Mouse (Mus musculus) neural tube, embryonic 15.5 days (tissue): ENCODE results near the gene Ric1. TPM values are rescaled to one million over a fixed set of nuclear protein-coding genes. Genes with fewer than 3 reads are reported as not detected.
"Not testable (repeated sequence)": the region's sequence is repeated elsewhere in the genome, so short reads cannot be mapped to it uniquely, and the experiment has no call there.

Source experiments
- ATAC-seq: fragments of 200-750 bp; cut with Nextera tagmentation; 2 replicates; pipeline ENCODE4 v1.8.0; 2017; ENCODE audit warnings: mild to moderate bottlenecking, moderate TSS enrichment, moderate library complexity; ENCODE audit not compliant: low FRiP score
- H3K27ac ChIP-seq: fragments of 300-500 bp; sonication (generic); replicated peaks from 2 replicates; pipeline ENCODE4 v1.5.1; 2015; ENCODE audit warnings: mild to moderate bottlenecking, inconsistent platforms
- H3K27me3 ChIP-seq: fragments of 300-500 bp; sonication (generic); replicated peaks from 2 replicates; pipeline ENCODE4 v1.6.1; 2015; ENCODE audit warnings: inconsistent platforms
- H3K36me3 ChIP-seq: fragments of 300-500 bp; sonication (generic); 2 replicates; pipeline ENCODE4 v1.6.1; 2015; ENCODE audit warnings: inconsistent platforms
- H3K4me1 ChIP-seq: fragments of 300-500 bp; sonication (generic); 2 replicates; pipeline ENCODE4 v1.6.1; 2015; ENCODE audit warnings: inconsistent platforms
- H3K4me2 ChIP-seq: fragments of 300-500 bp; sonication (generic); 2 replicates; pipeline ENCODE4 v1.6.1; 2015; ENCODE audit warnings: inconsistent platforms, mild to moderate bottlenecking, moderate library complexity
- H3K4me3 ChIP-seq: fragments of 300-500 bp; sonication (generic); replicated peaks from 2 replicates; pipeline ENCODE4 v1.5.1; 2015; ENCODE audit warnings: mild to moderate bottlenecking, inconsistent platforms
- H3K9ac ChIP-seq: fragments of 300-500 bp; sonication (generic); replicated peaks from 2 replicates; pipeline ENCODE4 v1.6.1; 2015; ENCODE audit warnings: mild to moderate bottlenecking, inconsistent platforms
- H3K9me3 ChIP-seq: fragments of 300-500 bp; sonication (generic); replicated peaks from 2 replicates; pipeline ENCODE4 v1.6.1; 2016; ENCODE audit warnings: inconsistent platforms
- WGBS: fragments of 180-500 bp; shearing (Covaris S2); methylation state at CpG from one replicate; pipeline ENCODE4 v1.1.7; 2015; ENCODE audit warnings: mixed read lengths; 5-methylcytosine and 5-hydroxymethylcytosine counted together
- polyA plus RNA-seq: library from polyadenylated mRNA; unstranded; fragments of >200 nt; fragmentation: Nextera tagmentation; extraction: Ambion mirVana; gene quantifications from 2 replicates; pipeline ENCODE4 v1.2.1, GENCODE M21; 2015

The Ric1 gene
- polyA plus RNA-seq, 1 experiment from 2014 or later = 14.6 TPM

DNA sequence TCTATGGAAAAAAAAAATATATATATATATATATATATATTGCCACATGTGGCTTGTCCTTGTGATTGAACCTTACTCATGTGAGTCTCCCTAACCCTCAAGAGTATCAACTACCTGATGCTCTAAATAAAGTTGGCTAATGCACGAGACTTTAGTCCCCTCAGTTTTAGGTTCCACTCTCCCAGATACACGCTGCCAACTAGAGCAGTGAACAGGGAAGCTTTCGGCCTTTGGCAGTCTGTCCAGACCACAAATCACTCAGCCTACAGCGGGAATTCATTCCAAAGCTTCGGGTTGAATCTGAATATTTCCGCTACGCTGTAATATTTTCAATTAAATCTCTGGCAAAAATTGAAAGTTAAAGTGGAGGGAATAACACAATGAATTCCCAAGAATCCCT, 3.7 kb upstream of the Ric1 start:
- Histone ChIP-seq H3K36me3 (no peaks in the 10 kb centered on the region), H3K27me3 (no peaks in the 10 kb centered on the region), H3K27ac (no peak overlapping the region), H3K4me2 (no peak overlapping the region), H3K9me3 (no peaks in the 10 kb centered on the region), H3K9ac (no peak overlapping the region), H3K4me3 (no peak overlapping the region), H3K4me1 (peaks cover 13% of the 10 kb centered on the region)
- no peak for ATAC-seq
- WGBS = 73% methylated on average over 7 of the region's 7 CpGs

GRCm38 (mm10) chr19:29518922-29519321, 3.2 kb upstream of the Ric1 start:
- Histone ChIP-seq H3K4me1 (peaks cover 18% of the 10 kb centered on the region), H3K4me3 (no peak overlapping the region), H3K27me3 (no peaks in the 10 kb centered on the region), H3K9ac (no peak overlapping the region), H3K27ac (no peak overlapping the region), H3K36me3 (no peaks in the 10 kb centered on the region), H3K9me3 (no peaks in the 10 kb centered on the region), H3K4me2 (no peak overlapping the region)
- WGBS = 67% methylated on average over 4 of the region's 4 CpGs
- ATAC-seq = no peak

- ATAC-seq = no peak
- no peaks in the 10 kb centered on the region for H3K27me3 ChIP-seq
- H3K9ac ChIP-seq = no peak overlapping the region
- 44% methylated on average over 10 of the region's 10 CpGs for WGBS
- peak overlapping the region; percentile 76; the same call in 1 of the 2 replicates for H3K4me3 ChIP-seq
- no peaks in the 10 kb centered on the region for H3K36me3 ChIP-seq
- H3K9me3 ChIP-seq = no peaks in the 10 kb centered on the region
- H3K4me2 ChIP-seq = peak overlapping the region; percentile 84
- H3K27ac ChIP-seq = no peak overlapping the region
- peaks cover 22% of the 10 kb centered on the region for H3K4me1 ChIP-seq
These were observed 1.0 kb upstream of the Ric1 start for GRCm38 (mm10) chr19:29520996-29521560.

- H3K27ac ChIP-seq = peak overlapping the region; percentile 95
- H3K27me3 ChIP-seq = no peaks in the 10 kb centered on the region
- peaks cover 22% of the 10 kb centered on the region for H3K4me1 ChIP-seq
- peak; percentile 83 for ATAC-seq
- no peaks in the 10 kb centered on the region for H3K36me3 ChIP-seq
- peak overlapping the region; percentile 84 for H3K4me2 ChIP-seq
- no peaks in the 10 kb centered on the region for H3K9me3 ChIP-seq
- peak overlapping the region; percentile 76 for H3K4me3 ChIP-seq
- peak overlapping the region; percentile 76 for H3K9ac ChIP-seq
- under 1% methylated on average over 87 of the region's 92 CpGs for WGBS
These were observed 555 bp downstream of the Ric1 start for GRCm38 (mm10) chr19:29522445-29523229.

- H3K4me1 ChIP-seq = peaks cover 22% of the 10 kb centered on the region
- WGBS = 0% methylated on average over 9 of the region's 9 CpGs
- H3K4me3 ChIP-seq = peak overlapping the region; percentile 76
These were observed 1.1 kb downstream of the Ric1 start for GRCm38 (mm10) chr19:29523230-29523582.

GRCm38 (mm10) chr19:29523701-29524100, 1.6 kb downstream of the Ric1 start:
- Histone ChIP-seq H3K27me3 (no peaks in the 10 kb centered on the region), H3K27ac (no peak overlapping the region), H3K9ac (peak overlapping the region; percentile 76; the same call in 1 of the 2 replicates), H3K36me3 (no peaks in the 10 kb centered on the region), H3K4me2 (peak overlapping the region; percentile 84), H3K9me3 (peaks cover 1% of the 10 kb centered on the region; the same call in 1 of the 2 replicates), H3K4me3 (peak overlapping the region; percentile 76), H3K4me1 (peaks cover 22% of the 10 kb centered on the region)
- 50% methylated on average over 5 of the region's 5 CpGs for WGBS
- no peak for ATAC-seq

More at GRCm38 (mm10) chr19:29523230-29523582, 1.1 kb downstream of the Ric1 start:
- peak overlapping the region; percentile 76 for H3K9ac ChIP-seq
- no peaks in the 10 kb centered on the region for H3K9me3 ChIP-seq
- peak overlapping the region; percentile 84 for H3K4me2 ChIP-seq
- H3K36me3 ChIP-seq = no peaks in the 10 kb centered on the region
- no peak for ATAC-seq
- H3K27ac ChIP-seq = peak overlapping the region; percentile 95
- H3K27me3 ChIP-seq = no peaks in the 10 kb centered on the region

DNA sequence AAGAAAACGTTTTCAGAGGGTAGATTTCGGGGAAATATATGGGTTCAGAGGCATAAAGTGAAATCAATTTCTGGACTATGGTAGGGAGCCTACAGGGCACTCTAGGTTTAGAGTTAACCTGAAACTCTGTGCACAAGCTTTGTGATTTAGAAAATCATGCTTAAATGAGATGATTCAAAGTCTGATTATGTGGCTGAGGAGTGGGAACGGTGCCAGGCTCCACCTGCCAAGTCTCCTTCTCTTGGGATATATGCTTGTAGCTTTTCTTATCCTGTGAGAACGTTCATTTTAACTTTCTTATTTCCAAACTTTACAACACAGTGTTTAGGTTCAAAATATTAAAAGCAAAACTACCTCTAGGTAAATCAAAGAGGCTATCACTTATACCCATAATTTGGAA, 2.5 kb downstream of the Ric1 start:
- no peak for ATAC-seq
- 69% methylated on average over 4 of the region's 4 CpGs for WGBS
- H3K36me3 ChIP-seq = no peaks in the 10 kb centered on the region
- H3K9me3 ChIP-seq = peaks cover 5% of the 10 kb centered on the region; the same call in 1 of the 2 replicates
- no peaks in the 10 kb centered on the region for H3K27me3 ChIP-seq
- H3K4me2 ChIP-seq = 0 out of 2 replicates have a peak overlapping the region, but pooled peaks have one; percentile 5
- no peak overlapping the region for H3K9ac ChIP-seq
- no peak overlapping the region for H3K27ac ChIP-seq
- peaks cover 22% of the 10 kb centered on the region for H3K4me1 ChIP-seq
- H3K4me3 ChIP-seq = no peak overlapping the region

GRCm38 (mm10) chr19:29525588-29525987, 3.5 kb downstream of the Ric1 start:
- not testable (repeated sequence) for H3K9ac ChIP-seq, H3K27ac ChIP-seq, H3K36me3 ChIP-seq, H3K4me2 ChIP-seq, H3K27me3 ChIP-seq, ATAC-seq, H3K4me3 ChIP-seq, H3K9me3 ChIP-seq
- peaks cover 22% of the 10 kb centered on the region for H3K4me1 ChIP-seq
- 91% methylated on average over 4 of the region's 4 CpGs for WGBS

DNA sequence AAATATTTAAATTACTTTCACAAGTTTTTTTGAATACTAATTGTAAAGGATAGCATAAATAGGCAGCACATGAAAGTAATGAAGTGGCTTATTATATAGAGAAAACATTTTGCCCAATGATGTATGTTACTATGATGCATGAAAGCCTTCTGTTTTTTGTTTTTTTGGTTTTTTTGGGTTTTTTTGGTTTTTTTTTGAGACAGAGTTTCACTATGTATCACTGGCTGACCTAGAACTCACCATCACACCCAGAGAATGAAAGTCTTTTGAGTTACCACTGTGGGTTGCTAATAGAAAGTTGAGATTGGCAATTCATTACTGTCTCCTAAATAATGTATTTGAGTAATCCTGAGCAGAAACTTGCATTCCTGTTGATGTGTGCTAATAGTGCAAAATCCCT, 4.8 kb downstream of the Ric1 start:
- no peak overlapping the region for H3K4me3 ChIP-seq
- H3K9ac ChIP-seq = no peak overlapping the region
- H3K27ac ChIP-seq = no peak overlapping the region
- no peaks in the 10 kb centered on the region for H3K27me3 ChIP-seq
- peaks cover 16% of the 10 kb centered on the region for H3K4me1 ChIP-seq
- no peaks in the 10 kb centered on the region for H3K36me3 ChIP-seq
- H3K4me2 ChIP-seq = no peak overlapping the region
- ATAC-seq = no peak
- peaks cover 5% of the 10 kb centered on the region; the same call in 1 of the 2 replicates for H3K9me3 ChIP-seq

DNA sequence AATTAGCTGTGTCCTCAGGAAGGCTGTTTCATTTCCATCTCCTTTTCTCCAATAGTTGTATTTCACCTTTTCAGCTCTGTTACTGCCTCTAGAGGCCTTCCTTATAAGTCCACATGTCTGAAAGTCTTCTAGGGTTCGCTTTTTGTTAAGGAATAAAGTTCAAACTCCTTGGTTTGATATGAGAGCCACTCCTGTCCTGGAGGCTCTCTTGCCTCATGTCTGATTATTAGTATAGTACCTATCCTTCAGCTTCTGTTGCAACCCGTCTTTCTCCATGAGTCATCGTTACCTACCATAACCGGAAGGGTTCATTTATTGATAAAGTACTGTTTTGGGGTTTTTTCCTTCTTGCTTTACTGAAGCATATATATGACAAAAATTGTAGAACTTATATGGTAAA, 5.2 kb downstream of the Ric1 start:
- Histone ChIP-seq H3K4me1 (peaks cover 16% of the 10 kb centered on the region), H3K36me3 (no peaks in the 10 kb centered on the region), H3K27me3 (no peaks in the 10 kb centered on the region), H3K4me3 (no peak overlapping the region), H3K4me2 (no peak overlapping the region), H3K27ac (no peak overlapping the region), H3K9me3 (peaks cover 5% of the 10 kb centered on the region; the same call in 1 of the 2 replicates), H3K9ac (no peak overlapping the region)
- 97% methylated on average over 4 of the region's 4 CpGs for WGBS
- no peak for ATAC-seq

DNA sequence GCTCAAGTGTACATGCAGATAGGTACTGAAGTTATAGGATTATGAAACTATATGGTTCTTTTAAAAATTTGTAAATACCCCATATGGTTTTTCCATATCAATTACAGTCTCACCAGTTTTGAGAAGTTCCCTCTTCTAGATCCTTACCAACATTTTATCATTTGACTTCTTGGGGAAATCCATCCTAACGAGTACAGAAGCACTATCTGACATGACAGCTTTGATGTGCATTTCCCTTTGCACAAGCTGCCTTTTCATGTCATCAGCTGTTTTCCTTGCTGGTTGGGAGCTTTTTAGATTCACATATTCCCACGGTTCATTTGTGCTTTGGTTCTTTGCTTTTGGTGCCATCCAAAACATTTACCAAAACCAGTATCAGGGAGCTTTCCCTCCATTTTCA, 6.5 kb downstream of the Ric1 start:
- peaks cover 8% of the 10 kb centered on the region for H3K4me1 ChIP-seq
- 89% methylated on average over 2 of the region's 2 CpGs for WGBS
- H3K36me3 ChIP-seq = no peaks in the 10 kb centered on the region
- no peak overlapping the region for H3K27ac ChIP-seq
- no peak overlapping the region for H3K9ac ChIP-seq
- H3K27me3 ChIP-seq = no peaks in the 10 kb centered on the region
- no peak overlapping the region for H3K4me2 ChIP-seq
- H3K4me3 ChIP-seq = no peak overlapping the region
- peaks cover 5% of the 10 kb centered on the region; the same call in 1 of the 2 replicates for H3K9me3 ChIP-seq
- no peak for ATAC-seq

- WGBS = 91% methylated on average over 5 of the region's 5 CpGs
- Histone ChIP-seq H3K36me3 (peaks cover 11% of the 10 kb centered on the region; the same call in 1 of the 2 replicates), H3K9ac (no peak overlapping the region), H3K4me3 (no peak overlapping the region), H3K4me1 (no peaks in the 10 kb centered on the region), H3K27me3 (no peaks in the 10 kb centered on the region), H3K27ac (no peak overlapping the region), H3K4me2 (no peak overlapping the region), H3K9me3 (0 out of 2 replicates have a peak, but pooled peaks cover under 1% of the 10 kb centered on the region)
- ATAC-seq = no peak
These were observed 11.9 kb downstream of the Ric1 start for GRCm38 (mm10) chr19:29534030-29534429.
